Mouse (Mus musculus) midbrain, embryonic 10.5 days (tissue): ENCODE measurements around the gene Gm21671. TPM values are rescaled to one million over a fixed set of nuclear protein-coding genes. Genes with fewer than 3 reads are reported as not detected.
"Not testable (repeated sequence)": the region's sequence is repeated elsewhere in the genome, so short reads cannot be mapped to it uniquely, and the experiment has no call there.

Experiments used
- DNase-seq: peaks from one replicate; pipeline ENCODE4 v3.0.0-alpha.2; 2017; ENCODE audit warnings: low spot score
- H3K27ac ChIP-seq: fragments of 300-500 bp; sonication (generic); replicated peaks from 2 replicates; pipeline ENCODE4 v1.5.1; 2016; ENCODE audit warnings: mild to moderate bottlenecking
- H3K27me3 ChIP-seq: fragments of 300-500 bp; sonication (generic); 2 replicates; pipeline ENCODE4 v1.6.1; 2016; ENCODE audit warnings: low read depth, mild to moderate bottlenecking; ENCODE audit not compliant: poor library complexity, severe bottlenecking
- H3K36me3 ChIP-seq: fragments of 300-500 bp; sonication (generic); 2 replicates; pipeline ENCODE4 v1.6.1; 2016; ENCODE audit warnings: mild to moderate bottlenecking, moderate library complexity
- H3K4me1 ChIP-seq: fragments of 300-500 bp; sonication (generic); 2 replicates; pipeline ENCODE4 v1.6.1; 2016
- H3K4me3 ChIP-seq: fragments of 300-500 bp; sonication (generic); 2 replicates; pipeline ENCODE4 v1.5.1; 2016; ENCODE audit warnings: mild to moderate bottlenecking, moderate library complexity
- H3K9me3 ChIP-seq: fragments of 300-500 bp; sonication (generic); replicated peaks from 2 replicates; pipeline ENCODE4 v1.6.1; 2016; ENCODE audit warnings: mild to moderate bottlenecking
- WGBS: fragments of 180-500 bp; shearing (Covaris S2); methylation state at CpG from one replicate; pipeline ENCODE4 v1.1.7; 2016; 5-methylcytosine and 5-hydroxymethylcytosine counted together
- polyA plus RNA-seq: library from polyadenylated mRNA; unstranded; fragments of >200 nt; fragmentation: Nextera tagmentation; extraction: Ambion mirVana; gene quantifications from 2 replicates; pipeline ENCODE4 v1.2.1, GENCODE M21; 2016

Gene Gm21671
- polyA plus RNA-seq = 0.06 TPM in 1 of 2 replicates, not detected in the other

DNA sequence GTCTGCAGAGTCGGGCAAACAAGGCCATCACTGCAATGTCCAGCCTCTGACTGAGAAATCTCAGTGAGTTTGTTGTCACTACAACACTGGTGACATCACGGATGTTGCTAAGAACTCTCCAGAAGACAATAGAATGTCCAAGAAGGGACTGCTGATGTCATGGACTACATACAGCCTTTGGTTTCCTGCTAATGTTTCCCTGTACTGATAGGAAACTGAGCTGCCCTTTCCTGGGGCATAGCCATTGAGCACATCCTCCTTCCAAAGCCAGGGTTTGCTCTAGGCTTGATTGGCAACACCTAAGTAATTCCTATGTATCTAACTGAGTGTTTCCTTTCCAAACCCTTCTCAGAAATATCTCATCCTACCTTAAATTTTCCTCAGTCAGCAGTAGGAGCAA lies at the start of gene Gm21671:
Gene Gm21671, minus strand, starts transcription at position 101 of the 400 bp plus-strand sequence.
- 88% methylated on average over 2 of the region's 2 CpGs for WGBS
- not testable (repeated sequence) for H3K36me3 ChIP-seq, H3K27ac ChIP-seq, H3K4me1 ChIP-seq, H3K27me3 ChIP-seq, H3K4me3 ChIP-seq, H3K9me3 ChIP-seq, DNase-seq

DNA sequence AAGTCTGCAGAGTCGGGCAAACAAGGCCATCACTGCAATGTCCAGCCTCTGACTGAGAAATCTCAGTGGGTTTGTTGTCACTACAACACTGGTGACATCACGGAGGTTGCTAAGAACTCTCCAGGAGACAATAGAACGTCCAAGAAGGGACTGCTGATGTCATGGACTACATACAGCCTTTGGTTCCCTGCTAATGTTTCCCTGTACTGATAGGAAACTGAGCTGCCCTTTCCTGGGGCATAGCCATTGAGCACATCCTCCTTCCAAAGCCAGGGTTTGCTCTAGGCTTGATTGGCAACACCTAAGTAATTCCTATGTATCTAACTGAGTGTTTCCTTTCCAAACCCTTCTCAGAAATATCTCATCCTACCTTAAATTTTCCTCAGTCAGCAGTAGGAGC lies 34.3 kb upstream of the Gm21671 start, which contains the start of gene Gm21698:
Gene Gm21698, minus strand, starts transcription at position 101 of the 400 bp plus-strand sequence.
- H3K36me3 ChIP-seq, H3K9me3 ChIP-seq, H3K4me1 ChIP-seq, H3K27ac ChIP-seq, DNase-seq, H3K27me3 ChIP-seq, H3K4me3 ChIP-seq: not testable (repeated sequence)
- WGBS = no CpG with 5 or more reads among the region's 3 CpGs

DNA sequence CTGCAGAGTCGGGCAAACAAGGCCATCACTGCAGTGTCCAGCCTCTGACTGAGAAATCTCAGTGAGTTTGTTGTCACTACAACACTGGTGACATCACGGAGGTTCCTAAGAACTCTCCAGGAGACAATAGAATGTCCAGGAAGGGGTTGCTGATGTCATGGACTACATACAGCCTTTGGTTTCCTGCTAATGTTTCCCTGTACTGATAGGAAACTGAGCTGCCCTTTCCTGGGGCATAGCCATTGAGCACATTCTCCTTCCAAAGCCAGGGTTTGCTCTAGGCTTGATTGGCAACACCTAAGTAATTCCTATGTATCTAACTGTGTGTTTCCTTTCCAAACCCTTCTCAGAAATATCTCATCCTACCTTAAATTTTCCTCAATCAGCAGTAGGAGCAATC lies 18.3 kb upstream of the Gm21671 start, which contains the start of gene Gm21680:
Gene Gm21680, minus strand, starts transcription at position 101 of the 400 bp plus-strand sequence.
- no CpG with 5 or more reads among the region's 2 CpGs for WGBS
- DNase-seq, H3K27ac ChIP-seq, H3K9me3 ChIP-seq, H3K36me3 ChIP-seq, H3K4me1 ChIP-seq, H3K27me3 ChIP-seq, H3K4me3 ChIP-seq: not testable (repeated sequence)

DNA sequence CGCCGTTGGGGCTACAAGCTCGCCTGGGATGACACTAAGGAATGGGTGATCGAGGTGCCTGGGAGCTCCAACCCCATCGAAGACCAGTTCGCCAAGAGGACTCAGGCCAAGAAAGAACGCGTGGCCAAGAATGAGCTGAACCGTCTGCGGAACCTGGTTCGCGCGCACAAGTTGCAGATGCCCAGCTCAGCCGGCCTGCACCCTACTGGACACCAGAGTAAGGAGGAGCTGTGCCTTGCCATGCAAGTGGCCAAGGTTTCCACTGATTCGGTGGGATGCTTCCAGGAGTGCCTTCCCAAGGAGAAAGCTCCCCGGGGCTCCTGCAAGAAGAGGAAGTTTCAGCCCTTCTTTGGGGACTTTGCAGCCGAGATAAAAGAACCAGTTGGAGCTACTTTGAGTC lies 2.8 kb upstream of the Gm21671 start:
- H3K27ac ChIP-seq, DNase-seq: not testable (repeated sequence)
- WGBS = 65% methylated on average over 17 of the region's 17 CpGs

DNA sequence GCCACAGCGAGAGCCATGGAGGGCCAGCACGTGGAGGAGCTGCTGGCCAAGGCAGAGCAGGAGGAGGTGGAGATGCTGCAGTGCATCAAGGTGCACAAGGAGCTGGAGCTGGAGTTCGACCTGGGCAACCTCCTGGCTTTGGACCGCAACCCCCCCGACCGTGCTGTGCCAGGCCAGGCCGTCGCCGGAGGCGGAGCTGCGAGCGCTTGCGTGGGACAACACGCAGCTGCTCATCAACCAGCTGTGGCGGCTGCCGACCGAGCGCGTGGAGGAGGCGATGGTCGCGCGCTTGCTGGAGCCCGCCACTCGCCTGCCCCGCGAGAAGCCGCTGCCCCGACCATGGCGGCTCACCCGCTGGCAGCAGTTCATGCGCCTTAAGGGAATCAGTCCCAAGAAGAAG lies 2.4 kb upstream of the Gm21671 start:
- not testable (repeated sequence) for H3K27me3 ChIP-seq, H3K4me1 ChIP-seq, H3K9me3 ChIP-seq, H3K27ac ChIP-seq, H3K36me3 ChIP-seq
- peak; percentile 28 for DNase-seq
- 35% methylated on average over 32 of the region's 32 CpGs for WGBS
- peak overlapping the region; percentile 38 for H3K4me3 ChIP-seq

More for the DNA sequence above, 2.8 kb upstream of the Gm21671 start:
- not testable (repeated sequence) for H3K9me3 ChIP-seq, H3K27me3 ChIP-seq, H3K4me1 ChIP-seq, H3K36me3 ChIP-seq
- H3K4me3 ChIP-seq = peak overlapping the region; percentile 38; the same call in 1 of the 2 replicates

DNA sequence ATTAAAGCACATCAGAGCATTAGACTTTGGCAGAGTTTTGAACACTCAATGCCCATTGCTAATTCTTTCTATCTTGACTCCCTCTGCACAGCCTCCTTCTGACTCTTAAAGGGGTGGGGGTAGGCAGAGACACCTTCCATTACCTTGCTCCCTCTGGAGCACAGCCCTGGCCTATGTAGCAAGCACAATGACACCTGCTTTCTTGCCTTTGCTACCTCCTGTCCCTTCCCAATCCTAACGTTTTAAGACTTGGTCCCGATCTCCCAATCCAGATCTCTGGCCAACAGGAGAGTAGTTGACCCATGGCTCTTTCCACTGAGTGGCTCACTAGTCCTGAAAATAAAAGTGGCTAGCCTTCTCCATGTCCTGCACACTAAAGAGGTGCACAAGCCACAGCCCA lies 8.8 kb downstream of the Gm21671 start:
- H3K27me3 ChIP-seq, H3K9me3 ChIP-seq, H3K4me1 ChIP-seq, H3K27ac ChIP-seq, H3K4me3 ChIP-seq, H3K36me3 ChIP-seq, DNase-seq: not testable (repeated sequence)
- WGBS = 77% methylated on average over 2 of the region's 2 CpGs

DNA sequence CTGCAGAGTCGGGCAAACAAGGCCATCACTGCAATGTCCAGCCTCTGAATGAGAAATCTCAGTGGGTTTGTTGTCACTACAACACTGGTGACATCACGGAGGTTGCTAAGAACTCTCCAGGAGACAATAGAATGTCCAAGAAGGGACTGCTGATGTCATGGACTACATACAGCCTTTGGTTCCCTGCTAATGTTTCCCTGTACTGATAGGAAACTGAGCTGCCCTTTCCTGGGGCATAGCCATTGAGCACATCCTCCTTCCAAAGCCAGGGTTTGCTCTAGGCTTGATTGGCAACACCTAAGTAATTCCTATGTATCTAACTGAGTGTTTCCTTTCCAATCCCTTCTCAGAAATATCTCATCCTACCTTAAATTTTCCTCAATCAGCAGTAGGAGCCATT lies 11.9 kb downstream of the Gm21671 start, which contains the start of gene Gm21663:
Gene Gm21663, minus strand, starts transcription at position 101 of the 400 bp plus-strand sequence.
- not testable (repeated sequence) for H3K4me1 ChIP-seq, H3K9me3 ChIP-seq, H3K4me3 ChIP-seq, DNase-seq, H3K27me3 ChIP-seq, H3K27ac ChIP-seq, H3K36me3 ChIP-seq
- WGBS = 68% methylated on average over 2 of the region's 2 CpGs

Other genes starting within 250 kb of the Gm21671 start
- 15.7 and 17.3 TPM in 2 replicates for gene Xrcc2, start 248.6 kb downstream of the Gm21671 start, polyA plus RNA-seq
- 7.0 and 7.2 TPM in 2 replicates for gene Actr3b, start 194.4 kb downstream of the Gm21671 start, polyA plus RNA-seq
- gene Gm21663, start 12.0 kb downstream of the Gm21671 start, polyA plus RNA-seq = 0.10 TPM in 1 of 2 replicates, not detected in the other
- gene Gm21680, start 18.2 kb upstream of the Gm21671 start, polyA plus RNA-seq = not detected in 2 replicates
- gene Gm21698, start 34.2 kb upstream of the Gm21671 start, polyA plus RNA-seq = 0.09 TPM in 1 of 2 replicates, not detected in the other
- gene Gm1979, start 50.4 kb upstream of the Gm21671 start, polyA plus RNA-seq = 0.12 TPM in 2 replicates
- gene Gm5862, start 68.5 kb upstream of the Gm21671 start, polyA plus RNA-seq = not detected in 2 replicates
- 0.07 TPM in 1 of 2 replicates, not detected in the other for gene Speer4a, start 85.1 kb upstream of the Gm21671 start, polyA plus RNA-seq
- gene Gm7347, start 104.2 kb upstream of the Gm21671 start, polyA plus RNA-seq = not detected in 2 replicates
- not detected in 2 replicates for gene Gm10471, start 134.9 kb upstream of the Gm21671 start, polyA plus RNA-seq
- not detected in 2 replicates for gene 5031410I06Rik, start 150.9 kb upstream of the Gm21671 start, polyA plus RNA-seq
- gene Gm10220, start 167.0 kb upstream of the Gm21671 start, polyA plus RNA-seq = not detected in 2 replicates